Mouse (Mus musculus): ENCODE results near the gene Slc2a2.

GRCm38 (mm10) chr3:28721218-28721617 is 23.5 kb downstream of the Slc2a2 start:
- TF ChIP-seq EP300 (IDR thresholded peaks at IDR 0.05; ENCODE audit: low read depth) (no peak), CTCF (IDR thresholded peaks at IDR 0.05; ENCODE audit: low read depth) (no peak)

All from liver, embryonic 14.5 days (tissue).